Mouse (Mus musculus) brain, adult 2 months (tissue): ENCODE data around the gene Gm3435.
"Not testable (repeated sequence)": the region's sequence is repeated elsewhere in the genome, so short reads cannot be mapped to it uniquely, and the experiment has no call there.

Experiments used
- DNase-seq: peaks from one replicate; pipeline ENCODE4 v3.0.0; 2011; ENCODE audit warnings: low read depth, low spot score

The Gm3435 gene

DNA sequence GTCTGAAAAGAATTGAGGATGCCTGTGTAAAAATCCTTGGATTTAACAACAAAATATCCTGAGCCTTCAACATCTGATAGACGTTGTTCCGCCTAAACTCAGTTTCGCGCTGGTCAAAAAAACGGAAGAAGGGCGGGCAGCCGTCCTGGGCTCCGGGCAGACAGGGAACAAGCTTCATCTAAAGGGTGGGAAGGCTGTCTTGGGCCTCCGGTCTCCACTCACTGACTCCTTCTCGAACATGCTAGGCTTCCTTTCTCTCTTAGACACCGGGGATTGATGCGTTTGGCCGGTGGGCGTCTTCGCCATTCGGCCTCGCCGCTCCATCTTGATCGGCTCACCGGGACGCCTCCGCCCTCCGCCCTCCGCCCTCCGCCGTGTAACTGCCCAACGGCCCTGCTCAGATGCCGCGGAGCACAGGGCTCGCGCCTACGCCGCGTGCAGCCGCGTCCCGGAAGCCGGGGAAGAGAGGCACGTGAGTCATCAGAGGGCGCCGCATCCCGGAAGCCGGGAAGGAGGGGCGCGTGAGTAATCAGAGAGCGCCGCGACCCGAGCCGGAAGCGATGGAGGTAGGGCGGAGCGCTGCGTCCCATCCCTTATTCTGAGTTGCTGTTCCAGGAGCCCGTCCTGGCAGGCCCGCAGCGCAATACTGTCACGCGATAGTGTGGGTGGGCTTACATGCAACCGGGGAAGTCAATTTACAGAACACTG is at the start of gene Gm3435:
Gm3435 (plus strand) TSS at position 471 of the 708 bp plus-strand sequence.
- not testable (repeated sequence) for DNase-seq

DNA sequence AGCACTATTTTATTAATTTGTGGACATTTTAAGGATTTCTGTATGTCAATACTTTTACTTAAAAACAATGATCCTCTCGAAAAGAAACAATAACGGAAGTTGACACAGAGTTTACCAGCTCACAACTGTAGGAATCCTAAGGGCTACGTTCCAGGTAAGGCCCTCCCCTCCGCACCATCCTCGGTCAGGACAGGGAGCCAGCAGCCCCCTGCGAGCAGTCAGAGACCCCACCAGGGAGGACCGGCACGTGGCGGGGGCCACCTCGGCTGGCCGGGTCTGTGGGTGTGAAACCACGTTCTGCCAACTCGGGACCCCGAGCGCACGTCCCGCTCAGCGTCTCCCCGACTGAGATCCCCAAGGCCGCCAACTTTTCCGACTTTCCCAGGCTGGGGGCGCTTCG is 49.5 kb upstream of the Gm3435 start:
- DNase-seq = no peak

DNA sequence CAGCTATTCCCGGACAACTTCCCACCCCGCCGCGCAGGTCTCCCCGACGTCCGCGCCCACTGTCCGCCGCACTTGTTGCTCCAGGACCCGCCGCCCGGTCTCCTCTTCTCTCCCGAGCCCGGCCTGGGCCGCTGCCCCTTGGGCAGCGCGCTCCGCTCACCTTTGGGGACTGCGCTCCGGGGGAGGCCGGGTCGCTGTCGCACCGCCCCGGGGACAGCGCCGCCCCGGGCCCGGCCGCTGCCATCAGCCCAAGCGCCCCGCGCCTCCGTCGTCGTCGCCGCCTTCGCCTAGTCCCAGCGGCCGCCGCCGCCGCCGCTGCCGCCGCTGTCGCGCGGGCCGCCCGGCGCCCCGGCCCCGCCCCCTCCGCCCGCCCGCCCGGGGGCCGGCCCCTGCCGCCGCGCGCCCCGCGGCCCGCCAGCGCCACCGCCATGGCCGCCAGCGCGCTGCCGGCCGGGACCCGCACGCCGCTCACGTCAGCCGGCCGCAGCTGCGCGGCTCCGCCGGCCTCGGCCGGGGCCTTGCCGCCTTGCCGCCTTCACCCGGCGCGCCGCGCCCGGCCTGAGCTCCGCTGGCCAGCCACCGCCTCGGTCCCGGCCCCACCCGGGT is 48.9 kb upstream of the Gm3435 start, which contains the start of gene Phf10:
Phf10 (minus strand) TSS at position 323 of the 606 bp plus-strand sequence.
- DNase-seq = peak; percentile 12

DNA sequence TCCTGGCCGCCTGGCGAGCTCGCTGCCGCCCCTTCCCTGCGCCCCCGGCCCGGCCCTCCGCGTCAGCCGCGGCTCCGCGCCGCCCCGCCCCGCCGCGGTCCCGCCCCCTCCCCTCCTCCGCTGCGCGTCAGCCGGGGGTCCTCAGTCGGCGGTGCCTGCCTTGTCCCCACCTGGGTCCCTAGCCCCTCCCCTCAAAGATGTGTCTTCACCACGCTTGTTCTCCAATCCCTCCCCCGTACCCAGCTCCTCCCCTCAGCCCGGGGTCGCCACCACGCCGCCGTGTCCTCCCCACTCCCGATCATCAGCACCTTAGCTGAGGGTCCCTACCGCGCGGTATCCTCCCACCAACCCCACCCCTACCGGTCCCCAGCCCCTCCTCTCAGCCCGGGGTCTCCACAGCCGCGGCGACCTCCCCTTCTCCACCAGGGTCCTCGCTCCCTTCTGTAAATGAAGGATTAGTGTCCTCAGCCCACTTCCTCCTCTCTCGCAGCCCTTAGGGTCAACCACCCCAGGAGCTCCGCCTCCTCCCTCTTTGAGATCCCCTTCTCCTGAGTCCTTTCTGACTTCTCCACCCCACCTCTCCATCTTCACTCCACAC is 48.3 kb upstream of the Gm3435 start:
- not testable (repeated sequence) for DNase-seq

DNA sequence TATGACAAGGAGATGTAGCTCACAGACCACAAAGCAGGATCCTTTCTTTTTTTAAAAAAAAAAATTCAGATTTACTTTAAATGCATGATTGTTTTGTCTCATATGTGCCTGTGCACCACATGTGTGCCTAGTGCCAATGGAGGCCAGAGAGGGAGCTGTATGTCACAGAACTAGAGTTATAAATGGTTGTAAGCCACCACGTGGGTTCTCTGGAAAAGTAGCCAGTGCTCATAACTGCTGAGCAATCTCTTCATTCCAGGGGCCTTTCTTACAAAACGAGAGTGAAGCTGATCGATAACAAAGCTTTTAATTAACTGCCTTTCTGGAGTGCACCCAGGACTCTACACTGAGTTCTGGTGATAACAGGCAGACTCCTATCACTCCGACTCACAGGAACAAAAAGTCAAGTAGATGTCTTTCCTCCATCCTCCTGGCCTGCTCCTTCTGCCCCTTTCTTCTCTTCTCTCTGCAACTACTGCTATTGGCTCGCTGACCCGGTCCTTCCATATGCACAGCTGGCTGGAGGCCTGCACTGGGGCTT is 41.5 kb upstream of the Gm3435 start:
- DNase-seq = not testable (repeated sequence)

DNA sequence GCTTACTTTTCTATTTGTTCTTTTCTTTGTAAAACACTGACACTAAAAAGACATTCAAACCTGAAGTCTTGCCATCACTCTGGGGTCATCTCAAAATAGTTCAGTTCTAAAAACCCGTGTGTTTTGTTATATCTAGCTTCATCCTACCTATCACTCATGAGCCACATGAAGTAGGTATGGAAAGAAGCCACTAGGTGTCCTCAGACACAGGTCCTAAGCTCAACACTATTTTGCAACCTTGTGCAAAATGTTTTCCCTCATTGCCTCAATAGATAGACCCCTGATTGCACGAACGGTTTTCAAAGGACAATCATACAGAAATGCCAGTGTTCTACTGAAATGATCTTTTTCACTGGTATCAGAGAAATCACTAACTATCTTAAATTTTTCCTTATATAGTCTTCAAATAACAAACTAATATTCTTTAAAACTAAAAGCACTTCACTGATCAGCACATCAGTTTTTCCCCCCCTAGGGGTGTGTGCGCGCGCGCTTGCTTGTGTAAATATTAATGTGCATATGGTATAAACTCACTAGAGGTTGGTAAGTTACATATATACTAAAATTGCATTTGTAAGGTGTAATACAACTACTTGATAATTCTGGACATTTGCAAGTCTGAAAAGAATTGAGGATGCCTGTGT is 32.1 kb upstream of the Gm3435 start:
- not testable (repeated sequence) for DNase-seq

DNA sequence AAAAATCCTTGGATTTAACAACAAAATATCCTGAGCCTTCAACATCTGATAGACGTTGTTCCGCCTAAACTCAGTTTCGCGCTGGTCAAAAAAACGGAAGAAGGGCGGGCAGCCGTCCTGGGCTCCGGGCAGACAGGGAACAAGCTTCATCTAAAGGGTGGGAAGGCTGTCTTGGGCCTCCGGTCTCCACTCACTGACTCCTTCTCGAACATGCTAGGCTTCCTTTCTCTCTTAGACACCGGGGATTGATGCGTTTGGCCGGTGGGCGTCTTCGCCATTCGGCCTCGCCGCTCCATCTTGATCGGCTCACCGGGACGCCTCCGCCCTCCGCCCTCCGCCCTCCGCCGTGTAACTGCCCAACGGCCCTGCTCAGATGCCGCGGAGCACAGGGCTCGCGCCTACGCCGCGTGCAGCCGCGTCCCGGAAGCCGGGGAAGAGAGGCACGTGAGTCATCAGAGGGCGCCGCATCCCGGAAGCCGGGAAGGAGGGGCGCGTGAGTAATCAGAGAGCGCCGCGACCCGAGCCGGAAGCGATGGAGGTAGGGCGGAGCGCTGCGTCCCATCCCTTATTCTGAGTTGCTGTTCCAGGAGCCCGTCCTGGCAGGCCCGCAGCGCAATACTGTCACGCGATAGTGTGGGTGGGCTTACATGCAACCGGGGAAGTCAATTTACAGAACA is 31.5 kb upstream of the Gm3435 start, which contains the start of the genes 9030025P20Rik and Gm3417:
9030025P20Rik (plus strand) TSS at position 107 of the 677 bp plus-strand sequence.
Gm3417 (minus strand) TSS at position 429 of the 677 bp plus-strand sequence.
- DNase-seq = not testable (repeated sequence)

DNA sequence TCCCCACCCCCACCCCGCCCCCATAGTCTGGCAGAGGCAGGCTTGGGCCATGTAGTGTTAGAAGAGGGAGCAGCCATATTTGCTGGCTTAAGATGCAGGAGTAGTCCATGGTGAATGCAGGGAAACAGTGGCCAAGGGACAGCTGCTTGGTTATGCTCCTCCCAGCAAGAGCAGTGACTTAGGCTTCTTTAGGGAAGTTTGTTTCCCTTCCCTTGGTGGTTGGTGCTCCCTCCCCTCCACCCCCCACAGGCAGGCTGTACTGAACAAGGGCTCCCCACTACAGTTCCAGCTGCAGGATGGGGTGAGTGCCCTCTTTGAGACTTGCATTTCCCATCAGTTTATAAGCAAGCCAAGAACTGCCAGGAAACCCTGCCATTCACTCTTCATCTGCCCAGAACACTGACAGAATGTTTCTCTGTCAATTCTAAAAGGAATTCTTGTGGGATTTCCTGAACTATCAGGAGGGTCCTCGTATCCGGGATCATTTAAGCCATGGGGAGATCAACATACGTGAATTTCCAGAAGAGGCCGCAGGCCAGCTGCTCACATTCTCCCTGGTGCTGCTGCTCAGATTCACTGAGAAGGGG is 19.8 kb upstream of the Gm3435 start:
- DNase-seq = not testable (repeated sequence)

DNA sequence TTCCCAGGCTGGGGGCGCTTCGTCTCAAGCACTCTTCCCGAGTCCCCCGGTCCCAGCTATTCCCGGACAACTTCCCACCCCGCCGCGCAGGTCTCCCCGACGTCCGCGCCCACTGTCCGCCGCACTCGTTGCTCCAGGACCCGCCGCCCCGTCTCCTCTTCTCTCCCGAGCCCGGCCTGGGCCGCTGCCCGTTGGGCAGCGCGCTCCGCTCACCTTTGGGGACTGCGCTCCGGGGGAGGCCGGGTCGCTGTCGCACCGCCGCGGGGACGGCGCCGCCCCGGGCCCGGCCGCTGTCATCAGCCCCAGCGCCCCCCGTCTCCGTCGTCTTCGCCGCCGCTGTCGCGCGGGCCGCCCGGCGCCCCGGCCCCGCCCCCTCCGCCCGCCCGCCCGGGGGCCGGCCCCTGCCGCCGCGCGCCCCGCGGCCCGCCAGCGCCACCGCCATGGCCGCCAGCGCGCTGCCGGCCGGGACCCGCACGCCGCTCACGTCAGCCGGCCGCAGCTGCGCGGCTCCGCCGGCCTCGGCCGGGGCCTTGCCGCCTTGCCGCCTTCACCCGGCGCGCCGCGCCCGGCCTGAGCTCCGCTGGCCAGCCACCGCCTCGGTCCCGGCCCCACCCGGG is 17.3 kb upstream of the Gm3435 start:
- DNase-seq = not testable (repeated sequence)

DNA sequence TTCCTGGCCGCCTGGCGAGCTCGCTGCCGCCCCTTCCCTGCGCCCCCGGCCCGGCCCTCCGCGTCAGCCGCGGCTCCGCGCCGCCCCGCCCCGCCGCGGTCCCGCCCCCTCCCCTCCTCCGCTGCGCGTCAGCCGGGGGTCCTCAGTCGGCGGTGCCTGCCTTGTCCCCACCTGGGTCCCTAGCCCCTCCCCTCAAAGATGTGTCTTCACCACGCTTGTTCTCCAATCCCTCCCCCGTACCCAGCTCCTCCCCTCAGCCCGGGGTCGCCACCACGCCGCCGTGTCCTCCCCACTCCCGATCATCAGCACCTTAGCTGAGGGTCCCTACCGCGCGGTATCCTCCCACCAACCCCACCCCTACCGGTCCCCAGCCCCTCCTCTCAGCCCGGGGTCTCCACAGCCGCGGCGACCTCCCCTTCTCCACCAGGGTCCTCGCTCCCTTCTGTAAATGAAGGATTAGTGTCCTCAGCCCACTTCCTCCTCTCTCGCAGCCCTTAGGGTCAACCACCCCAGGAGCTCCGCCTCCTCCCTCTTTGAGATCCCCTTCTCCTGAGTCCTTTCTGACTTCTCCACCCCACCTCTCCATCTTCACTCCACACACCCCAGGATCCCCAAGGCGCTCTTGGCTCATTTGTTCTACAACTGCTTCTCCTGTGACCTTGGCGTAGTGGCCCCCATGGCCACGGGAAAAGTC is 16.7 kb upstream of the Gm3435 start:
- not testable (repeated sequence) for DNase-seq

DNA sequence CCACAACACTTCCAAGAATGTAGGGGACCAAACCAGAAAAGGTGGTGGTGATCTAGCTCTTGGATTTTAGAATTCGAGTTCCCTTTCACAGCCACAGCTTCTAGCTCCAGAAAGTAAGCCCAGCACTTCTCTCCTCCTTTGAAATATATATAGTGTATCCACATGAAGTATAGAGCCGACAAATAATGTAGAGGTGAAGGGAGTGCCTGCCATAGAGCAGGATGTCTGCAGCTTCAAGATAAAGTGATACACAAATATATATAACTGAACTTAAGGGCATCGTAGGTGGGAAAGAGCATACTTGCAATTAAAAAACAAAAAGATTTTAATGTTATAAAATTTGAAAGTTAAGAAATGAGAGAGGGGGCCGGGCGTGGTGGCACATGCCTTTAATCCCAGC is 15.8 kb upstream of the Gm3435 start:
- DNase-seq = not testable (repeated sequence)

DNA sequence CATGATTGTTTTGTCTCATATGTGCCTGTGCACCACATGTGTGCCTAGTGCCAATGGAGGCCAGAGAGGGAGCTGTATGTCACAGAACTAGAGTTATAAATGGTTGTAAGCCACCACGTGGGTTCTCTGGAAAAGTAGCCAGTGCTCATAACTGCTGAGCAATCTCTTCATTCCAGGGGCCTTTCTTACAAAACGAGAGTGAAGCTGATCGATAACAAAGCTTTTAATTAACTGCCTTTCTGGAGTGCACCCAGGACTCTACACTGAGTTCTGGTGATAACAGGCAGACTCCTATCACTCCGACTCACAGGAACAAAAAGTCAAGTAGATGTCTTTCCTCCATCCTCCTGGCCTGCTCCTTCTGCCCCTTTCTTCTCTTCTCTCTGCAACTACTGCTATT is 9.9 kb upstream of the Gm3435 start:
- DNase-seq = not testable (repeated sequence)

DNA sequence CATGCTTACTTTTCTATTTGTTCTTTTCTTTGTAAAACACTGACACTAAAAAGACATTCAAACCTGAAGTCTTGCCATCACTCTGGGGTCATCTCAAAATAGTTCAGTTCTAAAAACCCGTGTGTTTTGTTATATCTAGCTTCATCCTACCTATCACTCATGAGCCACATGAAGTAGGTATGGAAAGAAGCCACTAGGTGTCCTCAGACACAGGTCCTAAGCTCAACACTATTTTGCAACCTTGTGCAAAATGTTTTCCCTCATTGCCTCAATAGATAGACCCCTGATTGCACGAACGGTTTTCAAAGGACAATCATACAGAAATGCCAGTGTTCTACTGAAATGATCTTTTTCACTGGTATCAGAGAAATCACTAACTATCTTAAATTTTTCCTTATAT is 888 bp upstream of the Gm3435 start:
- DNase-seq = not testable (repeated sequence)

DNA sequence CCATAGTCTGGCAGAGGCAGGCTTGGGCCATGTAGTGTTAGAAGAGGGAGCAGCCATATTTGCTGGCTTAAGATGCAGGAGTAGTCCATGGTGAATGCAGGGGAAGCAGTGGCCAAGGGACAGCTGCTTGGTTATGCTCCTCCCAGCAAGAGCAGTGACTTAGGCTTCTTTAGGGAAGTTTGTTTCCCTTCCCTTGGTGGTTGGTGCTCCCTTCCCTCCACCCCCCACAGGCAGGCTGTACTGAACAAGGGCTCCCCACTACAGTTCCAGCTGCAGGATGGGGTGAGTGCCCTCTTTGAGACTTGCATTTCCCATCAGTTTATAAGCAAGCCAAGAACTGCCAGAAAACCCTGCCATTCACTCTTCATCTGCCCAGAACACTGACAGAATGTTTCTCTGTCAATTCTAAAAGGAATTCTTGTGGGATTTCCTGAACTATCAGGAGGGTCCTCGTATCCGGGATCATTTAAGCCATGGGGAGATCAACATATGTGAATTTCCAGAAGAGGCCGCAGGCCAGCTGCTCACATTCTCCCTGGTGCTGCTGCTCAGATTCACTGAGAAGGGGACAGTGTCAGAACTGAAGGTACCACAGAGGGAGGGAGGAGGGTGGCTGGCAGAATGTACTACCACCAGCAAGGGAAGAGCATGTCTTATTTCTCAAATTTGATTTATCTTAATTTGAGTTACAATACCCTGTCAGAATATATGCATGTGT is 11.7 kb downstream of the Gm3435 start:
- DNase-seq = not testable (repeated sequence)

DNA sequence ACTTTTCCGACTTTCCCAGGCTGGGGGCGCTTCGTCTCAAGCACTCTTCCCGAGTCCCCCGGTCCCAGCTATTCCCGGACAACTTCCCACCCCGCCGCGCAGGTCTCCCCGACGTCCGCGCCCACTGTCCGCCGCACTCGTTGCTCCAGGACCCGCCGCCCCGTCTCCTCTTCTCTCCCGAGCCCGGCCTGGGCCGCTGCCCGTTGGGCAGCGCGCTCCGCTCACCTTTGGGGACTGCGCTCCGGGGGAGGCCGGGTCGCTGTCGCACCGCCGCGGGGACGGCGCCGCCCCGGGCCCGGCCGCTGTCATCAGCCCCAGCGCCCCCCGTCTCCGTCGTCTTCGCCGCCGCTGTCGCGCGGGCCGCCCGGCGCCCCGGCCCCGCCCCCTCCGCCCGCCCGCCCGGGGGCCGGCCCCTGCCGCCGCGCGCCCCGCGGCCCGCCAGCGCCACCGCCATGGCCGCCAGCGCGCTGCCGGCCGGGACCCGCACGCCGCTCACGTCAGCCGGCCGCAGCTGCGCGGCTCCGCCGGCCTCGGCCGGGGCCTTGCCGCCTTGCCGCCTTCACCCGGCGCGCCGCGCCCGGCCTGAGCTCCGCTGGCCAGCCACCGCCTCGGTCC is 14.0 kb downstream of the Gm3435 start:
- DNase-seq = not testable (repeated sequence)

DNA sequence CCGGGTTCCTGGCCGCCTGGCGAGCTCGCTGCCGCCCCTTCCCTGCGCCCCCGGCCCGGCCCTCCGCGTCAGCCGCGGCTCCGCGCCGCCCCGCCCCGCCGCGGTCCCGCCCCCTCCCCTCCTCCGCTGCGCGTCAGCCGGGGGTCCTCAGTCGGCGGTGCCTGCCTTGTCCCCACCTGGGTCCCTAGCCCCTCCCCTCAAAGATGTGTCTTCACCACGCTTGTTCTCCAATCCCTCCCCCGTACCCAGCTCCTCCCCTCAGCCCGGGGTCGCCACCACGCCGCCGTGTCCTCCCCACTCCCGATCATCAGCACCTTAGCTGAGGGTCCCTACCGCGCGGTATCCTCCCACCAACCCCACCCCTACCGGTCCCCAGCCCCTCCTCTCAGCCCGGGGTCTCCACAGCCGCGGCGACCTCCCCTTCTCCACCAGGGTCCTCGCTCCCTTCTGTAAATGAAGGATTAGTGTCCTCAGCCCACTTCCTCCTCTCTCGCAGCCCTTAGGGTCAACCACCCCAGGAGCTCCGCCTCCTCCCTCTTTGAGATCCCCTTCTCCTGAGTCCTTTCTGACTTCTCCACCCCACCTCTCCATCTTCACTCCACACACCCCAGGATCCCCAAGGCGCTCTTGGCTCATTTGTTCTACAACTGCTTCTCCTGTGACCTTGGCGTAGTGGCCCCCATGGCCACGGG is 14.7 kb downstream of the Gm3435 start:
- DNase-seq = not testable (repeated sequence)

DNA sequence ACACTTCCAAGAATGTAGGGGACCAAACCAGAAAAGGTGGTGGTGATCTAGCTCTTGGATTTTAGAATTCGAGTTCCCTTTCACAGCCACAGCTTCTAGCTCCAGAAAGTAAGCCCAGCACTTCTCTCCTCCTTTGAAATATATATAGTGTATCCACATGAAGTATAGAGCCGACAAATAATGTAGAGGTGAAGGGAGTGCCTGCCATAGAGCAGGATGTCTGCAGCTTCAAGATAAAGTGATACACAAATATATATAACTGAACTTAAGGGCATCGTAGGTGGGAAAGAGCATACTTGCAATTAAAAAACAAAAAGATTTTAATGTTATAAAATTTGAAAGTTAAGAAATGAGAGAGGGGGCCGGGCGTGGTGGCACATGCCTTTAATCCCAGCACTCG is 15.5 kb downstream of the Gm3435 start:
- DNase-seq = not testable (repeated sequence)

DNA sequence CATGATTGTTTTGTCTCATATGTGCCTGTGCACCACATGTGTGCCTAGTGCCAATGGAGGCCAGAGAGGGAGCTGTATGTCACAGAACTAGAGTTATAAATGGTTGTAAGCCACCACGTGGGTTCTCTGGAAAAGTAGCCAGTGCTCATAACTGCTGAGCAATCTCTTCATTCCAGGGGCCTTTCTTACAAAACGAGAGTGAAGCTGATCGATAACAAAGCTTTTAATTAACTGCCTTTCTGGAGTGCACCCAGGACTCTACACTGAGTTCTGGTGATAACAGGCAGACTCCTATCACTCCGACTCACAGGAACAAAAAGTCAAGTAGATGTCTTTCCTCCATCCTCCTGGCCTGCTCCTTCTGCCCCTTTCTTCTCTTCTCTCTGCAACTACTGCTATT is 21.4 kb downstream of the Gm3435 start:
- DNase-seq = not testable (repeated sequence)
